Mouse (Mus musculus): ENCODE measurements around the gene Stab1.

The Stab1 gene

GRCm38 (mm10) chr14:31132491-31132975, 35.9 kb downstream of the Stab1 start:
- DNase-seq (ENCODE audit: low read depth in 2 of 2, low spot score in 2 of 2) = no peak

GRCm38 (mm10) chr14:31132031-31132430, 36.4 kb downstream of the Stab1 start:
- DNase-seq (ENCODE audit: low read depth in 2 of 2, low spot score in 2 of 2) = no peak

- peak in 1 of 2 experiments; percentile 24 for DNase-seq (ENCODE audit: low read depth in 2 of 2, low spot score in 2 of 2)
These were observed 37.1 kb downstream of the Stab1 start for GRCm38 (mm10) chr14:31131272-31131821.

- peak; percentile 45 to 55 for DNase-seq (ENCODE audit: low read depth in 2 of 2, low spot score in 2 of 2)
These were observed 37.9 kb downstream of the Stab1 start, which contains the start of gene Nt5dc2 for GRCm38 (mm10) chr14:31130236-31131220. TSS of gene Nt5dc2 (plus strand) at chr14:31131053.

GRCm38 (mm10) chr14:31129326-31130235, 38.9 kb downstream of the Stab1 start:
- no peak for DNase-seq (ENCODE audit: low read depth in 2 of 2, low spot score in 2 of 2)

GRCm38 (mm10) chr14:31128826-31129219, 39.6 kb downstream of the Stab1 start, which contains the start of gene Smim4:
TSS of gene Smim4 (minus strand) at chr14:31128956.
- peak; percentile 95 to 96 for DNase-seq (ENCODE audit: low read depth in 2 of 2, low spot score in 2 of 2)

- DNase-seq (ENCODE audit: low read depth in 2 of 2, low spot score in 2 of 2) = peak in 1 of 2 experiments; percentile 47
These were observed 40.2 kb downstream of the Stab1 start for GRCm38 (mm10) chr14:31128101-31128825.

GRCm38 (mm10) chr14:31126826-31127225, 41.6 kb downstream of the Stab1 start:
- DNase-seq (ENCODE audit: low read depth in 2 of 2, low spot score in 2 of 2) = no peak

- no peak for DNase-seq (ENCODE audit: low read depth in 2 of 2, low spot score in 2 of 2)
These were observed 43.0 kb downstream of the Stab1 start for GRCm38 (mm10) chr14:31125106-31126075.

GRCm38 (mm10) chr14:31115522-31115921, 52.9 kb downstream of the Stab1 start:
- DNase-seq (ENCODE audit: low read depth in 2 of 2, low spot score in 2 of 2) = no peak

- no peak for DNase-seq (ENCODE audit: low read depth in 2 of 2, low spot score in 2 of 2)
These were observed 54.4 kb downstream of the Stab1 start for GRCm38 (mm10) chr14:31114011-31114410.

- DNase-seq (ENCODE audit: low read depth in 2 of 2, low spot score in 2 of 2) = no peak
These were observed 56.3 kb downstream of the Stab1 start for GRCm38 (mm10) chr14:31112187-31112586.

- no peak for DNase-seq (ENCODE audit: low read depth in 2 of 2, low spot score in 2 of 2)
These were observed 57.8 kb downstream of the Stab1 start for GRCm38 (mm10) chr14:31110613-31111012.

GRCm38 (mm10) chr14:31105156-31105555, 63.3 kb downstream of the Stab1 start:
- no peak for DNase-seq (ENCODE audit: low read depth in 2 of 2, low spot score in 2 of 2)

- no peak for DNase-seq (ENCODE audit: low read depth in 2 of 2, low spot score in 2 of 2)
These were observed 78.5 kb downstream of the Stab1 start for GRCm38 (mm10) chr14:31089918-31090317.

All from CD8-positive naive resting alpha-beta T cell, adult 2 months (primary cell).